In genomic region chr12:45073331-45074041, GRCm38 (mm10) we compare ENCODE assay signal across 7 mouse cellular contexts. TPM values are rescaled to one million over a fixed set of nuclear protein-coding genes. Genes with fewer than 3 reads are reported as not detected.
DNase-seq lines count a peak whose midpoint lies in the region; ATAC-seq lines count a peak whose summit lies in the region.

No protein-coding gene starts in this region.

- H3K36me3 ChIP-seq in lung, embryonic 15.5 days, result no peaks in the 10 kb centered on the region
- no peaks in the 10 kb centered on the region for H3K36me3 ChIP-seq in embryonic facial prominence, embryonic 10.5 days (replicated peaks)

- no peaks in the 10 kb centered on the region for H3K9me3 ChIP-seq in lung, embryonic 15.5 days
- H3K9me3 ChIP-seq in embryonic facial prominence, embryonic 10.5 days, result no peaks in the 10 kb centered on the region

- H3K27ac ChIP-seq in lung, embryonic 15.5 days, result peak overlapping the region; percentile 67
- H3K27ac ChIP-seq in embryonic facial prominence, embryonic 10.5 days (replicated peaks), result peak overlapping the region; percentile 92

- H3K4me1 ChIP-seq in lung, embryonic 15.5 days, result peaks cover 28% of the 10 kb centered on the region
- peaks cover 22% of the 10 kb centered on the region for H3K4me1 ChIP-seq in embryonic facial prominence, embryonic 10.5 days

- no peak for DNase-seq in lung, adult 18-20 months
- DNase-seq in embryonic facial prominence, embryonic 10.5 days (ENCODE audit: low spot score), result no peak
- DNase-seq in heart, postnatal 25 days (ENCODE audit: low spot score), result peak; percentile 13
- peak; percentile 16 for DNase-seq in lung, postnatal 36 days

- WGBS in lung, embryonic 15.5 days, result 1% methylated on average over 28 of the region's 28 CpGs
- under 1% methylated on average over 28 of the region's 28 CpGs for WGBS in embryonic facial prominence, embryonic 10.5 days

- peak overlapping the region; percentile 96 for H3K4me2 ChIP-seq in lung, embryonic 15.5 days

- peak overlapping the region; percentile 67 for H3K4me3 ChIP-seq in lung, embryonic 15.5 days
- H3K4me3 ChIP-seq in embryonic facial prominence, embryonic 10.5 days, result peak overlapping the region; percentile 81

- H3K9ac ChIP-seq in lung, embryonic 15.5 days, result peak overlapping the region; percentile 78

- peak; percentile 47 for ATAC-seq in lung, embryonic 15.5 days (ENCODE audit: borderline replicate concordance, extremely low read depth, low FRiP score, low TSS enrichment)
- no peak for ATAC-seq in megakaryocyte-erythroid progenitor cell, adult 5-6 weeks (replicated peaks; ENCODE audit: low FRiP score, low TSS enrichment, poor library complexity, severe bottlenecking)
- ATAC-seq in CD4-positive, CD25-positive, alpha-beta regulatory T cell, adult 4 months, result no peak

- no peaks in the 10 kb centered on the region; the same call in 1 of the 2 replicates for H3K27me3 ChIP-seq in lung, embryonic 15.5 days
- H3K27me3 ChIP-seq in embryonic facial prominence, embryonic 10.5 days (replicated peaks; ENCODE audit: low read depth, poor library complexity, severe bottlenecking), result peaks cover 29% of the 10 kb centered on the region

- intact Hi-C loops in heart, postnatal 25 days (cut with DNase I), result loop anchor here (2.0 to 5.0 kb wide), 5 partner anchors 21 to 225 kb away; no protein-coding TSS in a partner anchor

RNA-seq across cellular contexts. Expression of gene Stxbp6, which starts 1.0 kb away (rescaled TPM):
- 13.2 and 15.6 TPM in 2 replicates for polyA plus RNA-seq in lung, embryonic 15.5 days (2015; fragmentation: Nextera tagmentation; extraction: Ambion mirVana)
- polyA plus RNA-seq in embryonic facial prominence, embryonic 10.5 days (2016; fragmentation: Nextera tagmentation; extraction: Ambion mirVana), result 10.2 and 11.9 TPM in 2 replicates
- total RNA-seq in heart, postnatal 25 days (2021), result 10 to 100 TPM in 1 of 2 experiments, 1 to 10 TPM in 1; 9.3 to 16.5 TPM
- not detected in 2 replicates for total RNA-seq in megakaryocyte-erythroid progenitor cell, adult 5-6 weeks (2014; fragmentation: Nextera tagmentation)
- 0.27 TPM in 1 of 2 replicates, not detected in the other for total RNA-seq in megakaryocyte-erythroid progenitor cell, adult 5-6 weeks (2017)
- not detected for polyA plus RNA-seq in CD4-positive, CD25-positive, alpha-beta regulatory T cell, adult 4 months (2017; shearing (Covaris generic))

Comparison
In these comparisons a context has a peak if more than half of its experiments do, and no peak if none do; other contexts are left out.
1. DNase-seq: peak in heart, postnatal 25 days (single experiment) and lung, postnatal 36 days (single experiment); none in lung, adult 18-20 months (0 of 2) and embryonic facial prominence, embryonic 10.5 days (single experiment).